Mouse (Mus musculus): ENCODE results near the gene Itih5.

The Itih5 gene

GRCm38 (mm10) chr2:10260109-10260508 is 106.7 kb downstream of the Itih5 start:
- DNase-seq (ENCODE audit: low read depth, low spot score): no peak

GRCm38 (mm10) chr2:10261337-10261736 is 108.0 kb downstream of the Itih5 start:
- DNase-seq (ENCODE audit: low read depth, low spot score): no peak

- no peak for DNase-seq (ENCODE audit: low read depth, low spot score)
Measured at GRCm38 (mm10) chr2:10262722-10263121, 109.4 kb downstream of the Itih5 start.

GRCm38 (mm10) chr2:10263909-10264489 is 110.6 kb downstream of the Itih5 start:
- DNase-seq (ENCODE audit: low read depth, low spot score): no peak

GRCm38 (mm10) chr2:10265881-10266280 is 112.5 kb downstream of the Itih5 start:
- DNase-seq (ENCODE audit: low read depth, low spot score): no peak

GRCm38 (mm10) chr2:10272604-10273115 is 119.3 kb downstream of the Itih5 start:
- no peak for DNase-seq (ENCODE audit: low read depth, low spot score)

- no peak for DNase-seq (ENCODE audit: low read depth, low spot score)
Measured at GRCm38 (mm10) chr2:10273541-10274050, 120.2 kb downstream of the Itih5 start.

- DNase-seq (ENCODE audit: low read depth, low spot score): peak; percentile 70
Measured at GRCm38 (mm10) chr2:10276194-10276593, 122.8 kb downstream of the Itih5 start.

- DNase-seq (ENCODE audit: low read depth, low spot score): no peak
Measured at GRCm38 (mm10) chr2:10283686-10284085, 130.3 kb downstream of the Itih5 start.

- no peak for DNase-seq (ENCODE audit: low read depth, low spot score)
Measured at GRCm38 (mm10) chr2:10284636-10285270, 131.4 kb downstream of the Itih5 start.

- no peak for DNase-seq (ENCODE audit: low read depth, low spot score)
Measured at GRCm38 (mm10) chr2:10285975-10286374, 132.6 kb downstream of the Itih5 start.

- peak; percentile 51 for DNase-seq (ENCODE audit: low read depth, low spot score)
Measured at GRCm38 (mm10) chr2:10288142-10288831, 134.9 kb downstream of the Itih5 start.

GRCm38 (mm10) chr2:10288881-10289280 is 135.5 kb downstream of the Itih5 start:
- DNase-seq (ENCODE audit: low read depth, low spot score): no peak

GRCm38 (mm10) chr2:10290115-10290514 is 136.7 kb downstream of the Itih5 start:
- no peak for DNase-seq (ENCODE audit: low read depth, low spot score)

- no peak for DNase-seq (ENCODE audit: low read depth, low spot score)
Measured at GRCm38 (mm10) chr2:10293556-10294206, 140.3 kb downstream of the Itih5 start.

GRCm38 (mm10) chr2:10295908-10296307 is 142.5 kb downstream of the Itih5 start:
- no peak for DNase-seq (ENCODE audit: low read depth, low spot score)

- no peak for DNase-seq (ENCODE audit: low read depth, low spot score)
Measured at GRCm38 (mm10) chr2:10300244-10300643, 146.9 kb downstream of the Itih5 start.

- no peak for DNase-seq (ENCODE audit: low read depth, low spot score)
Measured at GRCm38 (mm10) chr2:10300771-10301170, 147.4 kb downstream of the Itih5 start.

- DNase-seq (ENCODE audit: low read depth, low spot score): no peak
Measured at GRCm38 (mm10) chr2:10301391-10301790, 148.0 kb downstream of the Itih5 start.

GRCm38 (mm10) chr2:10301997-10302396 is 148.6 kb downstream of the Itih5 start:
- DNase-seq (ENCODE audit: low read depth, low spot score): no peak

- no peak for DNase-seq (ENCODE audit: low read depth, low spot score)
Measured at GRCm38 (mm10) chr2:10304911-10305310, 151.5 kb downstream of the Itih5 start.

Measured in brain, embryonic 18.5 days (tissue).